Mouse (Mus musculus) right cerebral cortex, postnatal 36 days (tissue): ENCODE measurements at regions not wholly inside any gene's neighbourhood (a gene's known extent, or its start where the extent isn't known, plus 50 kb on each side); places are given as distances from the start of the nearest gene placed in this dataset.
"Not testable (repeated sequence)": the region's sequence is repeated elsewhere in the genome, so short reads cannot be mapped to it uniquely, and the experiment has no call there.

Experiments used
- DNase-seq, 2 experiments: peaks; one replicate each; pipeline ENCODE4 v3.0.0; 2022; ENCODE audit warnings: low spot score in 2 of 2, mixed read lengths in 1 of 2

DNA sequence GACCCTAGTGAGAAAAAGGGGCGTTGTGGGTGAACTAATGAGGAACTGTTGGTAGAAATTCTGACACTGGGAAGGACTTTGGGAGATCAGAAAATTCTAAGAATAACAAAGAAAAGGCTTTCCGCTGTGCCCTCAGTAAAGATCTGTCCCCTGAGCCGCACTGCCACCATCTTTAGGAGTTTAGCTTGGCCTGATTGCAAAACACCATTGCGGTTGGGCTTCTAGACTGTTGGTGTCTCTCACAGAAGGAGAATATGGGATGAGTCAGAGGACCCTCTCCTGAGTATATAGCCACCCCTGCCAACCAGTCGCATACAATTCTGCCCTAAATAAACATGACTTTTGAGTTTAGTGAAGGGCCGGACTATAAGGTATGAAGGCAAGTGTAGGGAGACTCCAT lies 147.5 kb upstream of the Nrip1 start:
- no peak for DNase-seq

DNA sequence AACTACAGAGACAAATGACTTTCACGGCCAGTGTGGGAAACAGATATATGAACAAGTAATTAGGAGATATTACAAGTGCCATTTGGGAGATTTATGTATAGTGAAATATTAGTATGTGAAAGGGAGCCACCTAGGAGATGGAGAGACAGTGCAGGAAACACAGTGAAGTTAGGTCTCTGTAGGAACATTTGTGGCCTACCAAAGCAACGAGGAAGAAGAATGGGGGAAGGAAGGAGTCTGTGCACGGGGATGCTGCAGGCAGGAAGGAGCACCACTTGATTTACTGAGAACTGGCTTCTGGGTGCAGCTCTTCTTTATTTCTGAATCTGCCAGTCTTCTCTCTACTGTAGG lies 147.0 kb upstream of the Nrip1 start:
- DNase-seq, result no peak

DNA sequence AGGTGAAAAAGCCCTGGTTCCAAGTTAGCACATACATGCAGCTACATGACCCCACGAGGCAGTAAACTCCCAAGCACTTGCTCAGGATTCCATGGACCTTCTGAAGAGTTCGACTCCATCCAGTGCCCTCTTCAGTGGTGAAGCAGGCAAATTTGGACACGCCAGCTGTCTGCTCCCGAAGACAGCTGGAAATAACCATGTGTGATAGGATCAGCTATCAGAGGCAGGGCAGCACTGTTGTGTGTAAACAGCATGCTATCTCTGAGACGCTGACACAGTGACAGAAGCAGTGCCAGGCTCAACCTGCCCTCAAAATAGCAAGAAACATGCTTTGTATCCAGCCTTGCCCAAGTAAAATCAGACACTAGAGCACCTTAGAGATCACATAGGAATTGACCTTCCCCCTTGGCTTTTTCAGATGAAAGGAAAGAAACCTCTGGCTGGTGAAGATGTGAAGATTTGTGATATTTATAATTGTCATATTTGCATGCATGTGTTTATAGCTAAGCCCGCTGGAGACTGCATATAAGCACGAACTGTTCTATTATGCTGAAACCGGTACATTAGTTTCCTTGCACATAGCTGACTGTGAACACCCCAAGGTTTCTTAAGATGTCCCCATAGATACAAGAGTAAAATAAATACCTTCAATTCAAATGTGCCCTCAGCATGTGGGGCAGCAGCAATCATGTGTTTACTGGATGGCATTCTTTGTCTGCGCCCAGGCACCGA lies 146.4 kb upstream of the Nrip1 start:
- no peak for DNase-seq

DNA sequence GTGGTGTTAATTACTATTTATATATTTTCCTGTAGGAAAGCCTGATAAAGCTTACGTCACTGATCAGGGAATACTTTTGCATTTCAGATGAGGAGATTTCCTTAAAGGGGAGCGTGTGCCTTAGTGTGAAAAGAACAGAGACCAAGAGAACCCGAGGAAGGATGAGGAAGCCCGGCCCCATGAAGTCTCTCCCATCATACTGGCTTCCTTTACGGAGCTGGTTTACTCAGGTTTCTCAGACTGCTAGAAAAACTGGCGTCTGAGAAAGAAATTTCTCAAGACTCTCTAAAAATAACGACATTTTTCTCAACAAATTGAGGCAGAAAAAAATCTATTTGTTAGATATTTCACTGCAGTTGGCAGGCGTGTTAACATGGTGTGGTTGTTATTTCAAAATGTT lies 137.2 kb upstream of the Nrip1 start:
- no peak for DNase-seq

DNA sequence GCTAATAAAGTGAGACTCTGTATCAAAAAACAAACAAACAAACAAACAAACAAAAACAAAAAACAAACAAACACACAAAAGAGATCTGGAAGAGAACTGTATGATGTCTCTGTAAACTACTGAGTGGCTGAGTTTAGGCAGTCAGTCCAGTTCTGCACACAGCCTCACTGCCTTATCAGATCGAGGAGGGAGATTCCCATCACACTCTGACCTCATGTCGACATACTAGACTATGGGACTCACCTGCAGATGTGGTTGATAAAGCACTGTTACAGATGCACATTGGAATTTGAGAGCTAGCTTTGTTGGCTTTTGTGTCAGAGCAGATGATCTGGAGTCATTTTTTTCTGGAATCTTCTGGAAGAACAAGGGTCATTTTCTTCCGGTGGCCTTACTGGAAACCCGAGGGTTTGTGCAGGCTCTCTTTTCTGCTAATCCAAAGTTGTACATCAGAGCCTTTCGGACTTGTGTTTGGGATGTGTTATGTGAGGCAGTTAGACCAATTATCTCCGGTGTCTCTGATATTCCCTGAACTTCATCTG lies 135.6 kb upstream of the Nrip1 start:
- DNase-seq, result no peak

DNA sequence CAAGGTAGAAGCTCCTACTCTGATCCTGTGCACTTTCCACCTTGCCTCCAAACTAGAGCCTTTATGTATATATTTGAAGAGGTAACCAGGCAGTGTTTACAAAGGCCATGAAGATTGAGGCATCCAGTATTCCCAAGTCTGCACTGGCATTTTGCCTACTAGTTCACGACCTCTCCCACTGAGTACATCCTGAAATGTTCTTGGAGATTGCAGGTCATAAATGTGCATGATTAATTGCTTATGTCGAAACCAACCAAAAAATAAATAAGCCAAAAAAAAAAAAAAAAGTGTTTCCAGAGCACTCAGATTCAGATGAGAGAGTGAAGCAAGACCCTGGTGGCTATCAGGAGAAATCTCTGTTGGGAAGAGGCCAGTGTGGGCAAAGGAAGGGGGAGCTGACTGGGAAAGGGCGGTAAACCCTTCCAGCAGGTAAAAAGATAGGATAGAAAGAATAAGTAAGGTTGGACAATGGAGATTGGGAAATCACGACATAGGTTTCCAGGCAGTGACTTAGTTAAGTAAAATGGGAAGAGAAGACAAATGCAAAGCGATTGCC lies 133.6 kb upstream of the Nrip1 start:
- DNase-seq, result no peak

DNA sequence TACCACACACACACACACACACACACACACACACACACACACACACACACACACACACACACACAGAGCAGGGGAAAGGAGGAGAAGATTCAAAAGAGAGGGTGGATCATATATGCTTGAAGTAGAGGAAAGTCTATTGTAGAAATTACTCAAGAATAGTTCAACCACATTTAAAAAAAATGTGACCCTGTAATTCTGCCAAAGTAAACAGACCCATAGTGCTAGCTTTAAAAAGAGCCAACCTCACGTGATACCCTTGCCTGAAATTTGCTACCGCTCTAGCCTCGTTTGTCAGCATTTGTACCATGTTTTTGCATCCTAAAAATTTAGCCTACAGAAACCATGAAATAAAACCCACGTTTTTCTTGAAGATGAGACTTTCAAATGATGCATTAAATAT lies 132.6 kb upstream of the Nrip1 start:
- no peak for DNase-seq

DNA sequence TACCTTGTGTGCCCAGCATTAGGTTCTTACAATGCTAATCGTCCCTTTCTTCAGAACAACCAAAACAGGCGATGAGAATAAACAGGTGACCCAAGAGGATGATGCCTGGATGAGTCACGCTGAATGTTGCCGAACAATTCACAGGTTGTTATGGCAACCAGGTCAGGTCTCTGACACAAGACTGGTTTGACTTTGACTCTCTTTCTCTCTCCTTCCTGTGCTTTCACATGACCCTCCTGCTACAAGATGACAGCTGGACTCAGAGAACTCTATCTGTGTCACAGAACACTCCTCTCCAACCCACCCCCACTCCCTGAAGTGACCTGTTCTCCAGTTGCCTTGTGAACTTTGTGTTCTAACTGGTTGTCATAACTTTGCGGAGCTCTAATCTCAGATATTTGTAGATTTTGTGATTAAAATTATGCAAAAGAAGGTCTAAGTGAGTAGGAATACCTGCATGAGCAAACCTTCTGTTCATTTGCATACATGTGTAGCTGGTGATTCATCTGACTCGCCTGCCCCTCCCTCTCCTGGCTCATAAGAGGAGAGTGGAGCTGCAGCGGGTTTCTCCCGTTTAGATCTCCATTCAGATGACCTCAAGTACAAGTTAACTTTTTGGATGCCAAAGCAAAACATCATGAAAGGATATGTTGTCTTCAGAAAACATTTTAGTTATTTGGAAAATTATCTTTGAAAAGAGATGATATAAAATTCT lies 126.2 kb upstream of the Nrip1 start:
- DNase-seq, result no peak

DNA sequence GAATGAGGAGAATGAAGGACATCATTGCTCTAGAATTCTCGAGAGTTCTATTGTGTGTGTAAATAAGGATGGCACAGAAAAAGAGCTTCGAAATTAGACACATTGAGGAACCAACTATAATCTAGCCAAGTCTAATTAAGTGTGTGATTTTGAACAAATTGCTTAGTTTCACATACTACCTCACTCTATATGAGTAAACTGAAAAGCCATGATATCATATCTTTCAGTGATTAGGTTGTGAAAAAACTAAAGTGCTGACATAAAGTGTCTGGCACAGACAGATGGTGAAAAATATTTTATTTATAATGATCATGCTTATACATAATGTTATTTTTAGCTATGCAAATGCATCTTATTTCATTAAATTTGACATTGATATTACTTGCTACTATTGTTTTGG lies 124.6 kb upstream of the Nrip1 start:
- no peak for DNase-seq

DNA sequence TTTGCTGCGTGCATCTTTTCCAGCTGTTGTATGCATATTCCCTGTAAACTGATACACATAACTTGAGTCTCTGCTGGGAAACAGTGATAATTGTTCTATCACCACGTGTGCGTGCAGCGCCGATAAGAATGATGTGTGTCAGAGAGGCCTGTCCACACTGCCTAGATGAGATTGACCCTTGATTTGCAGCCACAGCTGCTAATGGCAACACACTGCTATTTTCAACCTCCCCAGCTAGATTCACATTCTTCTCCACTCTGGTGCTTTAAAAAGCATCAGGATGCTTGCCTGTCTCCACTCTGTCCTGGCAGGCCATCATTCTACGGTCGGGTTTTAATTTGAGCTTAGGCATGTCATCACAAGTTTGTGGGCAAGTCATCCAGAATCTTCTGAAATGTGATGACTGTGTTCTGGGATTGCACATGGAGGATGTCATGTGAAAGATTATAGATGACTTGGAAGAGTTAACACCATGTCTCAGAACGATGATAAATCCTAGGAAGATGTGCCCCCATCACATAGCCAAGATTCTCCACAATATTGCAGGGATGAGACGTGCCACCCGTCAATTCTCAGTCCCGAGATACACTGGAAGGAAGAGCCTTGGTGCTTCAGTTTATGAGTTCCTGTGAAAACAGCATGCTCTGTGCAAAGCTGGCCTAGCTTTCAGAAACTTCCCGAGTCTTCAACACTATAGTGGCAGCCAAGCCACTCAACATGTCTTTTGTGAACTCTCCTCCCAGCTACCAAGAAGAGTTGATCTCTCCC lies 123.6 kb upstream of the Nrip1 start:
- no peak for DNase-seq

DNA sequence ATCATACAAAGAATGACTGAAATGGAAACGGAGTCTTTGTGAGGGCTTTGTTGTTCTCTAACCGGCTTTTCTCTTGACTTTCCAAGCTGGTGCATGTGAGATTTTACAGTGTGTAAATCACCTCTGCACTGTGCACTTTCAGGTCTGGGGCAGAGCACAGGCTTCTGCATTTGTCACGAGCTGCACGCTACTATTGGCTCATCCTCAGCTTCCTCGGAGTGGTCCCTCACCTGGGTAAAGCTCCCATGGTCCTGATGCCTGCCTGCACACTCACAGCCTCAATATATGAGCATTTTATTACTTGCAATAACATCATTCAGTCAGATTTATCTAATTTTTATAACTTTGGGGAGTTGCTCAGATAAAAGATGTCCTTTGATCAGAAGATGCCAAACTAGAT lies 109.8 kb upstream of the Nrip1 start:
- no peak for DNase-seq

DNA sequence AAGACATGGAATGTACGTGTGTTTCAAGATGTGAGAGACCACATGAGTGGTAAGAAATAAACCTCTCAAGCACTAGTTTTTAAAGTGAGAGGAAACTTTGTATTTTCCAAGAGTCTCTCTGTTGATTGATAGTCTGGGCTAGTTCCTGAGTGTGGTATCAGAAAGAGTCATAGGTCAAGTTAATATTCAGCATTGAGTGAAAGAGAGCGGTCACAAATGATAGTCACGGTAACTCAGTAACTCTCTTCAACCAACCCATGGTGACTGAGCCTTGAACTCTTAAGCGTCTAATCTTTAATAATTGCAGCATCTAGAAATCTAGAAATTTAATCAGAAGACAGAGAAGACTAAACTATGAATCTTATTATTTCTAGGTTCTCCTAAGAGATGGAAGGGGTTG lies 108.3 kb upstream of the Nrip1 start:
- DNase-seq, result no peak

DNA sequence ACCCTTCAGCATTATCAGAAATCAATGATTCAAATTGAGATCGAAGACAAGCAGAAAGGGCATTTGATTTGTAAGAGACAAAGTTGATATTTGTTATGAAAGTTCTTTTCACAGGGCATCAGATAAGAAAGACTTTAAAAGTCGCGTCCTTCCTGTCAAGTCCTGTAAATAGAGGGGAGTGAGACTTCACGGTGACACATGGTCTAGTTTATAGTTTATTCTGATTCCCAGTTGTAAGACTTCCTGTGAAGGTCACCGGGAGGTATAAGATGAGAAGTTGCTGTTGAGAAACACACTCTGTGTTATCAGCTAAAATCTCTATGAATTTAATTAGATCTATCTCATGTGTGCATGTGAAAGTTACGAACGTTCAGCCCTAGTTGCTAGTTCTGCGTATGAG lies 103.8 kb upstream of the Nrip1 start:
- no peak for DNase-seq

DNA sequence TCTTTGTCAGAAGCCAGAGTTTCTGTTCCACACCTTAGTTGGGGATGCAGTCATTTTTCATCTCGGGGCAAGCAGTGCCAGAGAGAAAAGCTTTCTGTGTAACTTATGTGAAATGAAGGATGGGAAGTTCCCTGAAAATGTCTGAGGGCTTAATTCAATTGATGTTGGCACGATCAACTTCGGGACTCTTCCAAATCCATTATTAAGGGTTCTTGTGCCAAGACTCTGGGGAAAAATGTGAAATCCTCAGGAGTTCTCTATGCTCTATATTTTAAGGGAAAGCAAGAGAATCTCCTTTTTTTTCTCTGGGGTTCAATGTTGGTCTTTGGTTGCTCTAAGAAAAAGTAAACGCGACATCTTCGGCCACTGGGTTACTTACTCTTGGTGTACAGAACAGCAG lies 100.9 kb upstream of the Nrip1 start:
- no peak for DNase-seq

DNA sequence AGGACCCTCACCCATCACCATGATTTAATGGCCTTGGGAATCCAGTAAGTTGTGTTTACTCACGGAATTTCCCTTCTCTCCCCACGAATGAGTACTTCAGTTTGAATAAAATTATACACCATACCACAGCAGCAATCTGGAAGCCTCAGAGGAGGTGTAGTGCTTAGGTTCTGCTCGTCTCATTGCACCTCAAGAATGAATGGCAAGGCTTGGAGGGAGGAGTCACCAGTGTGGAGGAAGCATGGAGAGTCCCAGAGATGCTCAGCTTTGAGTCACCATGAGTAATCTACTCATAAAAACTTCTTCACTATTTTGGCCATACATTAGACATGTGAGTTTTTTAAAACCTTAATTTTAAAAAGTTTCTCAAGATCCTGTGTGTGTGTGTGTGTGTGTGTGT lies 98.8 kb upstream of the Nrip1 start:
- no peak for DNase-seq

DNA sequence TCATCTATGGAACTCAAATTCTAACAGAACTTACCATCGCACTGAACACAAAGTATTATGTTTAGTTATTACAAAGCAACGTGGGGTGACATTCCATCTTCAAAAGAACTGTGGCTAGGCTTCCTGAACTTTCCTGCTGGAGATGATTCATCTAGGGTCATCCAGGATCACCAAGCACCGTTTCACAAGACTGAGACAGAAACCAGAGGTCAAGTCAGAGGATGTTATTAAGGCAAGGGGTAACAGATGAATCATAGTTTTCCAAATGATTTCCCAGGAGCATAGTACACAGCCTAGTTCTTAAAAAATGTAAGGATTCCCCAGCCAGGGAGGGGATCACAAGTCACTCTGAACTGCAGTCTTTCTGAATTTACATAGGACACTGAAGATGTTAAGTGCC lies 97.5 kb upstream of the Nrip1 start:
- no peak for DNase-seq

DNA sequence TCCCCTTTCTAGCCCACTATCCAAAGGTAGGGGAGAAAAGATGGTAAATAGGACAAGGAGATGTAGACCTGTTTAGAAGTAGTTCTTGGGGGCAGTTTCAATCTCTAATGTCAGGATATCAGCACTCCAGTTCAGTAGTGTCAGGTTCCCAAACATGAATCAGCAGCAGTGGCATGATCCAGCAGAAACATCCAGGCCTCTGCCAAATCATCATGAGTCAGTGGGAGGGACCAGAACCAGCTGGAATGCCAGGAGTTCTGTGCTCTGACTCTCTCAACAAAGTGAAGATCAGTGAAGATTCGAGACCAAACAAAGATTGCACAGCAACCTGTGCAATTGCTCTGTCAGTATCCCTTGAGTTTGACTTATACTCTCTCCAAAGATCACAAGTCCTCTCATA lies 85.9 kb upstream of the Nrip1 start:
- no peak for DNase-seq

DNA sequence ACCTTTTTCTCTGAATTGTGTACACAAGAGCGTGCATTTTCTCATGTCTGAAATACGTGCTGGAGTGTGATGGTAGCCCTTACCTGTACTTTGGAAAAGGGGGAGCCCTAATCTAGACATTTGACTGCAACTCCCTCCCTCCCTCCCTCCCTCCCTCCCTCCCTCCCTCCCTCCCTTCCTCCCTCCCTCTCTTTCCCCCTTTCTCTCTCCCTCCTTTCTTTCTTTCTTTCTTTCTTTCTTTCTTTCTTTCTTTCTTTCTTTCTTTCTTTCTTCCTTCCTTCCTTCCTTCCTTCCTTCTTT lies 82.6 kb upstream of the Nrip1 start:
- not testable (repeated sequence) for DNase-seq

DNA sequence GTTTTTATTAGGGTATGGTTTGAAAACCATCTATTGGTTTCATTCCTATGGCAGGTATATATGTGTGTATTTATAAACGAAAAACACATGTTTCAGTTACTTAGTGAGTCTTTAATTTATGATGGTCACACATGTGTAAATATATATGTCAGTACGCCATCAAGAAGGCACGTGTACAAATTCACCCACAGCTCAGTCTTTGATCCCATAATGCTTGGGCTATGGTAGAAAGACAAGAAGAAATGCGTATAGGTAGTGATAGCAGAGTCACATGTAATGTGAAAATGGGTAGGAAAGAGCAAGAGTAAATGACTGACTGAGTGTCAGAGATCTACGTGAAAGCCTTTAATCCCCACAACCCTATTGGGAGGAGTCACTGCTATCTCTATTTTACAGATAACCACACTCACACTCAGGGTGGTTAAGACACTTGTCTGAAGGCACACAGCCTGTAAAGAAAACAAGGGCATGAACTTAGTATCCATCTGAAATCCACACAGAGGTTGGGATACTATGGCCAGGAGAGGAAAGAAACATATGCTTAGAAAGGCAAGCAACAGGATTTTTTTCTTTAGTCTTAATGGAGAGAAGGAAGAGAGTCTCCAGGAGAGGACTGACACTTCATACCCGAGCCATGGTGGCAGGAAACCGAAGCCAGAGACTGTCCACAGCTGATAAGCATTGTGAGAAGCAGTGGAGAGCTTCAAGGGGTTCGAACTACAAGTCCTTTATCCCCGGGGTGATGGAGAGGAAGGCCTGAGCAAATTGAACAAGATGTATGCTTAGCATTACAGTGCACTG lies 82.1 kb upstream of the Nrip1 start:
- no peak for DNase-seq

DNA sequence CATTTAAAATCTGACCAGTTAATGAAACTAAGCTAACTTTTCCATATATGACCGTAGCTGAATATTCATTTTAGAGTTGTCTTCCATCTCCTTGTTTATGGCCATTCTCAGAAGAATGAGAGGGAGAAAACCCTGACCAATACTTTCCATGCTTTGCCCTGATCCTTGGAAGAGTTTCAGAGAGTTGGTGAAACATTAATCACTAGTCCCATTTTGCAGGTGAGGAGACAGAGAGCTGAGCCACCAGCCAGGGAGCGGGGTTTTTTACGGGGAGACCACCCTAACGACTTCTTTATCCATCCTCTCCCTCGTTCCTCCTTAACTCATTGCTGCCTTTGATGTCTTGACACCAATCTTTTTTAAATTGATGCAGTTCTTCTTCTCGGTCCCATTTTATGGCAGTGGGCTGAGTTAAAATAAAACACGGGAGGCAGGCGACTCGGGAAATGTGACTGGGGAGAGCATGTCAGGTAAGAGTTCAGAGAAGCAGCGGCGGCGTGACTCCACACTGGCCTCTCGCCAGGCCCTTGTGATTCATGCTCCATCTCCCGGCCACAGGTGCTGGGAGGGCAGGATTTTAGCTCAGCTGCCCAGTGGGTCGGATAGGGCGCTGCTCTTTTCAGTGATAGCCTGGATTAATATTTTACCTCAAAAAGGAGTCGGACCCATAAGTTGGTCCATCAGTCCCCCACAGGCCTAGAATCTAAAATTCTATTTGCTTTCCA lies 81.3 kb upstream of the Nrip1 start:
- DNase-seq, result no peak
